Mouse (Mus musculus): Measurements from ENCODE around the gene Btbd1.

- TF ChIP-seq POLR2A (IDR thresholded peaks at IDR 0.05; ENCODE audit: borderline replicate concordance, insufficient read depth, low read length) (no peak), CTCF (IDR thresholded peaks at IDR 0.05; ENCODE audit: borderline replicate concordance, insufficient read depth, low read depth, low read length) (no peak)
Measured at GRCm38 (mm10) chr7:81867231-81867930, 38.1 kb upstream of the Btbd1 start.
